Mouse (Mus musculus): ENCODE results near the gene Bcl2a1a. TPM values are rescaled to one million over a fixed set of nuclear protein-coding genes. Genes with fewer than 3 reads are reported as not detected.
"Not testable (repeated sequence)": the region's sequence is repeated elsewhere in the genome, so short reads cannot be mapped to it uniquely, and the experiment has no call there.

Gene Bcl2a1a
- polyA plus RNA-seq (2012; ENCODE audit: insufficient read depth, insufficient read length, missing spikeins), result not detected in 2 replicates

GRCm38 (mm10) chr9:88956670-88957153 lies at the start of gene Bcl2a1a:
Bcl2a1a (plus strand) TSS chr9:88956900.
- H3K4me1 ChIP-seq (ENCODE audit: control insufficient read depth, insufficient read depth, insufficient read length, low read length); H3K4me3 ChIP-seq (ENCODE audit: insufficient read depth, low read depth, low read length); H3K27ac ChIP-seq (replicated peaks; ENCODE audit: low read depth, low read length): not testable (repeated sequence)

GRCm38 (mm10) chr9:88916576-88916975 lies 40.1 kb upstream of the Bcl2a1a start:
- not testable (repeated sequence) for H3K4me1 ChIP-seq (ENCODE audit: control insufficient read depth, insufficient read depth, insufficient read length, low read length); H3K27ac ChIP-seq (replicated peaks; ENCODE audit: low read depth, low read length); H3K4me3 ChIP-seq (ENCODE audit: insufficient read depth, low read depth, low read length)

DNA sequence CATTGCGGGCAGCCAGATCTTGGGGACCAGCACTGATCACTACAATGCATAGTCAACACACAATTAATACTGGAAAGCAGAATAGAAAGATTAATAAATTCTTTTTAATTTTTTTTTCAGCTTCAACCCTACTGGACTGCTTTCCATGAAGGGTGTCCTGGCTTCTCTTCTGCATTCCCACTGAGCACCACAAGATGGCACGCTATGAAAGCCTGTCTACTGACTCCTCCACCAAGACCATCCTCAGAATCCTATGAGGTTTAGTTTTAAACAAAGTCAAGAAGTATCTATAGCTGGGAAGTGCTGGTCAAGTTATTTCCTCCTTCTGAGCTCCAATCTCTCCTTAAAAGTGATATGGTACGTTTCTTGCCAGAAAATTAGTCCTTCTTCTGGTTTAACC lies 18.4 kb upstream of the Bcl2a1a start:
- H3K27ac ChIP-seq (replicated peaks; ENCODE audit: low read depth, low read length); H3K4me1 ChIP-seq (ENCODE audit: control insufficient read depth, insufficient read depth, insufficient read length, low read length): not testable (repeated sequence)

GRCm38 (mm10) chr9:88951466-88951865 lies 5.2 kb upstream of the Bcl2a1a start:
- H3K4me3 ChIP-seq (ENCODE audit: insufficient read depth, low read depth, low read length); H3K4me1 ChIP-seq (ENCODE audit: control insufficient read depth, insufficient read depth, insufficient read length, low read length); H3K27ac ChIP-seq (replicated peaks; ENCODE audit: low read depth, low read length): not testable (repeated sequence)

More for the DNA sequence above, 18.4 kb upstream of the Bcl2a1a start:
- not testable (repeated sequence) for H3K4me3 ChIP-seq (ENCODE audit: insufficient read depth, low read depth, low read length)

- not testable (repeated sequence) for H3K27ac ChIP-seq (replicated peaks; ENCODE audit: low read depth, low read length); H3K4me3 ChIP-seq (ENCODE audit: insufficient read depth, low read depth, low read length); H3K4me1 ChIP-seq (ENCODE audit: control insufficient read depth, insufficient read depth, insufficient read length, low read length)
These were observed 3.5 kb upstream of the Bcl2a1a start for GRCm38 (mm10) chr9:88953151-88953550.

- not testable (repeated sequence) for H3K4me1 ChIP-seq (ENCODE audit: control insufficient read depth, insufficient read depth, insufficient read length, low read length); H3K4me3 ChIP-seq (ENCODE audit: insufficient read depth, low read depth, low read length); H3K27ac ChIP-seq (replicated peaks; ENCODE audit: low read depth, low read length)
These were observed 1.5 kb upstream of the Bcl2a1a start for GRCm38 (mm10) chr9:88955224-88955623.

DNA sequence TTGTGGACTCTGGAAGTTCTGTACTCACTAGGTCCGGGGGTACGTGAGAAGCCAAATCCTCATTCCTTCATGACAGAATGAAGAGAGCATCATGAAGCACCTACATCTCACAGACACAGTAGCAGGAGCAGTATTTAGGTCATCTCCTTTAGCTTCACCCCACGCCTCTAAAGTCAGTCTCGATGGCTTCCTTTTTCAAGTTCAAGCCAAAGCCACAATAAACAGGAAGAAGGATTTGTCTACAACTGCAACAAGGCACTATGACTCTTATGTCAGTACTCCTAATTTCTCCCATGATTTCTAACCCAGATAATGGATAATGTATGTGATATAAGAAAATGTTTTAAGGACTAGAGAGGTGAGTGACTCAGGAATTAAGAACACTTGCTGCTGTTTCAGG lies 665 bp upstream of the Bcl2a1a start:
- H3K4me3 ChIP-seq (ENCODE audit: insufficient read depth, low read depth, low read length); H3K4me1 ChIP-seq (ENCODE audit: control insufficient read depth, insufficient read depth, insufficient read length, low read length); H3K27ac ChIP-seq (replicated peaks; ENCODE audit: low read depth, low read length): not testable (repeated sequence)

DNA sequence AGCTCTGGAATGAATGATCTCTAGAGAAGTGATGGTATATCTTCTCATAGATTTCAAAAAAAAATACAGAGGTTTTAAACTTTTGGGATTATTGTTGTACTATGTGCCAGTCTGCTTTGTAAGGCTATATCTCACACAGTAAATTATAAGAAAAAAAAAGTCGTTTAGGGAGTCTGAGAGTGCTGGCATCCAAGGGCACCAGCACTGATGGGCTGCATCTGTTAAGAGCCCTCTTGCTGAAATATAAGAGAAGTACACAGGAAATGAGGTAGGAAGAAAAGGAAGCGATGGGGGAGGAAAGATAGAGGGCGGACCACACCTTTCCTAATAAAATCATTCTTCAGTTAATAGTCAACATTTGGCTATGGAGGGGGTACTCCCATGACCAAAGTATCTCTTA lies 2.2 kb downstream of the Bcl2a1a start:
- Histone ChIP-seq H3K4me1 (ENCODE audit: control insufficient read depth, insufficient read depth, insufficient read length, low read length) (no peaks in the 10 kb centered on the region), H3K4me3 (ENCODE audit: insufficient read depth, low read depth, low read length) (no peak overlapping the region), H3K27ac (replicated peaks; ENCODE audit: low read depth, low read length) (no peak overlapping the region)

GRCm38 (mm10) chr9:88959981-88960380 lies 3.3 kb downstream of the Bcl2a1a start:
- H3K27ac ChIP-seq (replicated peaks; ENCODE audit: low read depth, low read length); H3K4me1 ChIP-seq (ENCODE audit: control insufficient read depth, insufficient read depth, insufficient read length, low read length); H3K4me3 ChIP-seq (ENCODE audit: insufficient read depth, low read depth, low read length): not testable (repeated sequence)

- not testable (repeated sequence) for H3K4me1 ChIP-seq (ENCODE audit: control insufficient read depth, insufficient read depth, insufficient read length, low read length); H3K4me3 ChIP-seq (ENCODE audit: insufficient read depth, low read depth, low read length); H3K27ac ChIP-seq (replicated peaks; ENCODE audit: low read depth, low read length)
These were observed 9.8 kb downstream of the Bcl2a1a start for GRCm38 (mm10) chr9:88966462-88966861.

- not testable (repeated sequence) for H3K4me3 ChIP-seq (ENCODE audit: insufficient read depth, low read depth, low read length); H3K27ac ChIP-seq (replicated peaks; ENCODE audit: low read depth, low read length); H3K4me1 ChIP-seq (ENCODE audit: control insufficient read depth, insufficient read depth, insufficient read length, low read length)
These were observed 12.8 kb downstream of the Bcl2a1a start for GRCm38 (mm10) chr9:88969502-88969901.

DNA sequence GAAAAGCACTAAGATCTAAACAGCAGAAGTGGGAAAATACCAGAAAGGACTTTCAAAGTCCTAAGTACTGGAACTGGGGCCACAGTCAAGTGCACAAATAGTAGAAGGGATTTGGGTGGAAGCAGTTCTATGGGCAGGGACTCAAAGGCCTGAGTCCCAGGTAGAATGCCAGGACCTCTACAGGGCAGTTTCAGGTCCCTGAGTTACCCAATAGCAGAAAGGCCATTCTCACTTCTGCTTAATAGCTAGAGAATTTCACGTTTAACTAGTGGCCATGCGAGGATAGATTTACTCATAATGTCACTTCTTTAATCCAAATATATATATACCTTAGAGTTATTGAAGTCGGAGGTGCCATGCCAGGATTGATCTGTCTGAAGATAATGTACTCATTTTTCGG lies 20.2 kb downstream of the Bcl2a1a start:
- H3K4me3 ChIP-seq (ENCODE audit: insufficient read depth, low read depth, low read length); H3K4me1 ChIP-seq (ENCODE audit: control insufficient read depth, insufficient read depth, insufficient read length, low read length): not testable (repeated sequence)

GRCm38 (mm10) chr9:88979781-88980180 lies 23.1 kb downstream of the Bcl2a1a start:
- not testable (repeated sequence) for H3K4me1 ChIP-seq (ENCODE audit: control insufficient read depth, insufficient read depth, insufficient read length, low read length); H3K4me3 ChIP-seq (ENCODE audit: insufficient read depth, low read depth, low read length); H3K27ac ChIP-seq (replicated peaks; ENCODE audit: low read depth, low read length)

More for the DNA sequence above, 20.2 kb downstream of the Bcl2a1a start:
- not testable (repeated sequence) for H3K27ac ChIP-seq (replicated peaks; ENCODE audit: low read depth, low read length)

- H3K4me1 ChIP-seq (ENCODE audit: control insufficient read depth, insufficient read depth, insufficient read length, low read length); H3K4me3 ChIP-seq (ENCODE audit: insufficient read depth, low read depth, low read length); H3K27ac ChIP-seq (replicated peaks; ENCODE audit: low read depth, low read length): not testable (repeated sequence)
These were observed 44.8 kb downstream of the Bcl2a1a start for GRCm38 (mm10) chr9:89001541-89001940.

Measured in brown adipose tissue, adult 24 weeks (tissue).